Mouse (Mus musculus) NIH3T3 (cell line): ENCODE measurements around the gene Nelfb.
A peak's percentile ranks its signal among the peaks of the same experiment; 100 is the strongest.

ENCODE experiments used
- DNase-seq: peaks from one replicate; pipeline ENCODE4 v3.0.0-alpha.2; 2012; ENCODE audit warnings: low read depth

Nelfb gene

GRCm38 (mm10) chr2:25230581-25230980, 19.3 kb upstream of the Nelfb start:
- DNase-seq = no peak

DNA sequence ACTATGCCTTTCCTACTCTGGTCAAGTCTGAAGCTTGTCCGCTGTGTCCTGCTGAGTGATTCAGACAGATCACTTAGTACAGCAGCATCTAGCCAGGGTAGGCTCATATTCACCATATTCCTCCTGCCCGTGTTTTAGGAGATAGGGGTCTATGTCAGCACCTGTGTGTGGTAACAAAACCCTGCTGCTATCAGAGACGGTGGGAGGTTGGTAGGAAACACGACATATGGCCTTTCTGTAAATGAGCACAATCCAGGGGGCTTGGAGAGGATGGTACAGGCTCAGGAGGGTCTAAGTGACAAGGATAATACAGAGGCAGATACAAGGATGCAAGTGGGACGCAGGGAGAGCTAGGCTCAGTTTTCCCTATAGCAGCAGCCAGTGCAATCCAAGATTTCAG, 18.3 kb upstream of the Nelfb start:
- DNase-seq = no peak

GRCm38 (mm10) chr2:25228995-25229530, 17.8 kb upstream of the Nelfb start:
- no peak for DNase-seq

DNA sequence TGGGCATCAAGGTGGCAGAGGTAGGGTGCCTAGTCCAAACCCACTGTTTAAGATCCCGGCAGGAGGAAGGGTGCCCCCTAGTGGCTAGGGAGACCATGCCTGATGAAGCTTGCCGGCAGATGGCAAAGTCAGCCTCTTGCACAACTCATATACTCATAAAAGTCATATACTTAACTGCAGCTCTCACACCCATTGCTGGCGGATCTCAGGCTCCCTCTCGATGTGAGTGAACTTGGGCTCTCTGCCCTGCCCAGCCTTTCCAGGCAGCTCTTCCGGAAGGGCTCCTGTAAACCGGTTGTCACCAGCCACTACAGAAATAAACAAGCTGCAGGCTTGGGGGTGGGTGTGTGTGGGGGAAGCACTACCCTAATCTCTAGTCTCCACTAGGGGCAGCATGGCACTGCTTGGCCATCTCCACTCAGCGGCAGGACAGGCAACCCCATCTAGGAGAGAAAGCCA, 17.2 kb upstream of the Nelfb start:
- DNase-seq = peak; percentile 94

GRCm38 (mm10) chr2:25227406-25227805, 16.1 kb upstream of the Nelfb start:
- no peak for DNase-seq

- no peak for DNase-seq
Observed at GRCm38 (mm10) chr2:25226864-25227263, 15.6 kb upstream of the Nelfb start.

DNA sequence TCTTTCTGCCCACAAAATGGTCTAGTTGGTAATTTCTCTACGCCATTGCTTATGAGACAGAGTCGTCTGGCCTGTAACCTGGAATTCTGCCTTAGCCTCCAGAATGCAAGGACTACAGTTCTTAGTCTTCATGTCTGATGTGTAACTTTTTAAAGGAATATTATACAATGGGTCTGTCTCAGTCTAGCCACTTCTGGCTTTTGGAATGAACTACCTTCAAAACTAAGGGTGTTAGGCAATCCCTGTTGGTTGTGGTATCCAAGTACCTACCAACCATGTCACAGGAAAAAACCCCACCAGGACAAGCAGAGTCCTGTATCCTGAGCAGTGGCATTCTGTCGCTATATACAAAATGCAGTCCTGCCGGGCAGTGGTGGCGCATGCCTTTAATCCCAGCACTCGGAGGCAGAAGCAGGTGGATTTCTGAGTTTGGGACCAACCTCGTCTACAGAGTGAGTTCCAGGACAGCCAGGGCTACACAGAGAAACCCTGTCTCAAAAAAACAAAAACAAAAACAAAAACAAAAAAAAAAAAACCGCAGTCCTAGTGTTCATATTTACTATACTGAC, 14.6 kb upstream of the Nelfb start:
- peak; percentile 9 for DNase-seq

DNA sequence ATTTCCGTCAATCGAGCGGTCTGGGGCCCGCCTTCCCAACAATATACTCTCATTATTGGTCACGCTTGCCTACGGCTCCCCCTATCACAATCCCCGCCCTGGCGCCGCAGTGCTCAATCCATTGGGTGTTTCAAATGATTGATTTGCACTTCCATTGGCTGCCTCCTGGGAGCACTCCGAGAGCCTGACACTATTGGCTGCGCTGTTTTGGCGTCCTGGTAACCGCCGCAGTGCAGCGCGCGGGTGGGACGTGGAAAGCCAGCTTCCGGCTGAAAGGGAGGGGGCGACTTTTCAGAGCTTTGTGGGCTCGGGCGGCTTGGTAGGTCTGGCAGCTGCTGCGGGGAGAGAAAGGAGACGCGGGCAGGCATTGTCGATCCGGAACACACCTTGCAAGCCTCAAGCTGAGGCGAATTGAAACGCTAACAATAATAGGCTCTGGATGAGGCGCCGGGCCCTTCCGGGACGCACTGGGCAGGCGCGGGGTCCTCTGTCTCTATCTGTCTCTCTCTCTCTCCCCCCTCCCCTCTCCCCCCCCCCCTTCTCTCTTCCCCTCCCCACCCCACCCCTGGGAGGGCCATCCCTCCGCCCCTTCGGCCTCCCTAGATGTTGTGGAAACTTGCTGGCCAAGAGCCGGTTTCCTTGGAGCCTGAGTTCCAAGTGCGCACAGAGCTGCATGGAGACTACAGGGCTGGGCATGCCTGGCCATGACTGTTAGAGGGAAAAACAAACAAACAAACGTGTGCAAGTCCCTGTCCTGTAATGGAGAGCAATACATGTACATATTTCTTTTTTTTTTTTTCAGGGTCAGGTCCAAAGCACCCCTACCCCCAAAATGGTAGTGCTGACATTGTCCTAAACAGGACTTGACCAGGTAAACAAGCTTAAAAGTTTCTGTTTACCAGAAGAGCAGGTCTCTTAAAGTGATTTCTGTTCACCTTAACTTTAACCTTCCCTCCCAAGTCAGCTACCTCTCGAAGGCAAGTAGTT, 13.8 kb upstream of the Nelfb start:
- peak; percentile 99 for DNase-seq

DNA sequence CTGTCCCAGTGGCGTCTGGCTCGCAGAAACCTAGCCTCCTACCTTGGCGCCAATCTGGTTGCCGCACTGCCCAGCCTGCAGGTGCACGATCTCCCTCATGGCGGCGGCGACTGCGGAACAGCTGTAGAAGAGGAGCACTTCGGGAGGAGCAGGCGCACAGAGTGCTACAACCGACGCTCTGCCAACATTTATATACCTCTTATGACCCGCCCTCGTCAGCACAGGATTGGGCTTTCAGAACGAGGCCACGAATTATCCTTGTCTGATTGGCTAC, 13.1 kb upstream of the Nelfb start, which contains the start of gene Tubb4b:
Gene Tubb4b (minus strand): TSS at position 211 of the 274 bp plus-strand sequence.
- DNase-seq = no peak

DNA sequence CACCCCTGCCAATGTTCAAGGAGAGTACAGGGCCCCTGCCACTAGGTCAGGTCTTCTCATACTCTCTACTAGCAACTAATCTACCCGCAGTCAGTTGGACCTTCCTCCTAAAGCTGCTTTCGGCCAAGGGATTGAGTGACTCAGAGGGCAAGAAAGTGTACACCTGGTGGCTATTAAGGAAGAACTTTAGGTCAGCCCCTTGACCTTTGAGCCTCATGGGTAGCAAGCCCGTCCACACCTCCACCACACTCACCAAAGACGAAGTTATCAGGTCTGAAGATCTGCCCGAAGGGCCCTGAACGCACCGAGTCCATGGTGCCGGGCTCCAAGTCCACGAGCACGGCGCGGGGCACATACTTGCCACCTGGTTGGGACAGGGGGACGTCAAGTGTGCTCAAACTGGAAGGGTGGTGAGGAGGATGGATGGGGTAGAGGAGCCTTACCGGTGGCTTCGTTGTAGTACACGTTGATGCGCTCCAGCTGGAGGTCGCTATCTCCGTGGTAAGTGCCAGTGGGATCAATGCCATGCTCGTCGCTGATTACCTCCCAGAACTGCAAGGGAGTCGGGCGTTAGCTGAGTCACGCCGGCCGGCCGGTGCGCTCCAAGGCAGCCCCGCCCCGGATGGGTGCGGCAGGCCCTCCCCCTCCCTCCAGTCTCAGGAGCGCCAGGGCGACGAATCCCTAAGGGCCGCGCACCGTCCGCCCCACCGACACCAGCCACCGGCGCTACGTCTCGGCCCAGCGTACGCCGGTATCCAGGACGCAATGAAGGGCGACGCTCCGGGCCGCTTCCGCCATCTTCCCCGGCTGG, 12.6 kb upstream of the Nelfb start:
- DNase-seq = peak; percentile 86

DNA sequence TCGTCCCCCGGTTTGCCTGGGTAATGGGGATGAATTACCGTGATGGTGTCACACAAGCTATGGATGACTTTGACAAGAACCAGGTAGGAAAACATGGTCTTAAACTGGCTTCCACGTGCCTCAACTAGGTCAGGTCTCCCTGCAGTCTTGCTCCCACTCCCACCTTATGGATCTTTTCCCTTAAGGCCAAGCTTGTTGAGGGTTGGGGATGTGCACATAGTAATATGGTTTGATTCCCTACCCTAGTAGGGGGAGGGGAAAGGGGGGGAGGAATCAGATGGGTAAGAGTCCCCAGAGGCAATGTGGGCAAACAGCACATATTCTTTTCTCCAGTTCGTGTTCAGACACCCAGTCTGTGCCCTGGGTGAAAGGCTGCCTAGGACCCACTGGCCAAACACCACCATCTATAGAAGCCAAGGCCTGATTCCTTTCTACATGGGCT, 10.1 kb upstream of the Nelfb start:
- no peak for DNase-seq

- DNase-seq = no peak
Observed at GRCm38 (mm10) chr2:25218445-25218844, 7.2 kb upstream of the Nelfb start, which contains the start of gene Fam166a. Fam166a (plus strand) TSS chr2:25218745.

DNA sequence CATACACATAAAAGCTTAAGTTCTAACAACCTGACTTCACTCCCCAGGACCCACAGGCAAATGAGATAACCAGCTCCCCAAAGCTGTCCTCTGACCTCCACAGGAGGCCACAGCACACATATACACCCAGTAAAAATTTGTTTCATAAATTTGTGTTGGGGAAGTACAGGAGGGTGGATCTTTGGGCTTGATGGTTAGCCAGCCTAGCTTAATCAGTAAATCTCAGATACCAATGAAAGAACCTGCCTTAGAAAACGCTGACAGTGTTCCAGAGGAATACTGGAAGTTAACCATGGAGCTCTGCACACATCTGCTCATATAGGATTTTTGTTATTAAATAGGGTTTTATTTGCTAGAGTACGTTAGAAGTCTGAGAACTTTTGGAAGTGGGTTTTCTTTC, 6.4 kb upstream of the Nelfb start:
- no peak for DNase-seq

- no peak for DNase-seq
Observed at GRCm38 (mm10) chr2:25214444-25214843, 3.2 kb upstream of the Nelfb start, which contains the start of gene Stpg3. Stpg3 (minus strand) TSS chr2:25214637.

GRCm38 (mm10) chr2:25213266-25213865, 2.1 kb upstream of the Nelfb start:
- no peak for DNase-seq

- DNase-seq = no peak
Observed at GRCm38 (mm10) chr2:25210686-25211085, 603 bp downstream of the Nelfb start.

GRCm38 (mm10) chr2:25207593-25207992, 3.7 kb downstream of the Nelfb start:
- DNase-seq = no peak

- DNase-seq = no peak
Observed at GRCm38 (mm10) chr2:25203631-25204214, 7.6 kb downstream of the Nelfb start.

DNA sequence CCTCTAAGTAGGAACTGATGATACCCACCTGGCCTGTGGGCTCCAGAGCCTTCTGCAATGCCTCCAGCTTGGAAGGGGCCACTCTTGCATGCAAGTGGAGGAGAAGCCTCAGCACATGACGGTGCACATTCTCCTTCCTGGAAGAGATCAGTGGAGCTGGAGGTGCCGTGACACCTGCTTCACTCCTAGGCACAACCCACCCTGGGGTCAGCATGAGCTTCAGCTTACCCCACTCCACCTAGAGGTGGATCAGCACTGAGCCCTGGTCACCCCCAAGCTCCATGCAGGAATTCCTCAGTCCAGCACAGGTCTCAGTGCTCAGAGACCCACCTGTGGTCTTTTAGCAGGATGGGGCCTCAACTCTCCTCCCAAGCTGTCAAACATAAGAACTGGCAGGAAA, 10.7 kb downstream of the Nelfb start:
- no peak for DNase-seq

DNA sequence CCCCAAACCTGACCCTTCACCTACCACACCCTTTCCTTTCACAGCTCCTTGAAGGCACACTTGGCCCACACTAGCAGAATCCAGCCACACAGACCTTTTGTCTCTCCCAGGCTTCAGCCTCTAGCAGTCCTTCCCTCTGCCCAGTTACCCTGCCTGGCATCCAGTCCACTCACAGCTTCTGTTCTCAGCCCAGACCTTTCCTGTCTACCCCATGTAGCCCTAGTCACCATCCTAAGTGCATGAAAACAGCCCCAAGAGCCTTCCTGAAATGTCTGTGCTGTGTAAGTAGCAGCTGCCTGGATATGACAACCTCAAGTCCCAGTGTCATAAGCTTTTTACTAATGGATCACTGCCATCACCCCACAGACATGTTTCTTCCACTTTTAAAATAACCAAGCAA, 13.3 kb downstream of the Nelfb start:
- DNase-seq = no peak

DNA sequence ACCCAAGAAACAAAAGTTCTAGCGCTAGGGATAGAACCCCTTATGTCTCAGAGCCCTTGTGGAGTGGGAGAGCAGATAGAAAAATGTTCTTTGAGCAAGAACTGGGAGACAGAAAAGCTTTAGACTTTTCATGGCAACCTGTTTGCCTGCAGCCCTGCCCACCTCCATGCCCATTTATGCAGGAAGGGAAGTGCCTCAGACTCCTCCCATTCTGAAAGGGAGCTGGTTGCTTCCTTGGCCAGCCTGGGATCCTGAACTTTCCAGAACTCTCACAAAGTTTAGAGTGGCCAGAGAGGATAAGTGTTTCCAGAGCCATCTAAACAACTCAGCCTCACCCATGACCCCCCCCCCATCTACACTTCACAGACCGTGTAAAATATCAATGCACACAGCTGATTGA, 14.1 kb downstream of the Nelfb start:
- DNase-seq = peak; percentile 51
